Mouse (Mus musculus): ENCODE measurements at regions not wholly inside any gene's neighbourhood (a gene's known extent, or its start where the extent isn't known, plus 50 kb on each side); places are given as distances from the start of the nearest gene placed in this dataset.

GRCm38 (mm10) chr3:149408858-149409257 is 418.5 kb upstream of the Adgrl2 start:
- Histone ChIP-seq H3K4me3 (ENCODE audit: insufficient read depth, low read depth, low read length) (no peak overlapping the region), H3K36me3 (ENCODE audit: control insufficient read depth, insufficient read depth, low read length) (no peaks in the 10 kb centered on the region), H3K27me3 (ENCODE audit: control insufficient read depth, insufficient read depth, low read length) (no peaks in the 10 kb centered on the region), H3K27ac (replicated peaks; ENCODE audit: insufficient read depth, low read depth, low read length) (no peak overlapping the region), H3K9ac (ENCODE audit: low read depth, low read length) (no peak overlapping the region), H3K4me1 (ENCODE audit: control insufficient read depth, insufficient read depth, low read length) (no peaks in the 10 kb centered on the region), H3K79me2 (ENCODE audit: control insufficient read depth, insufficient read depth, low read length) (no peaks in the 10 kb centered on the region)
- WGBS: 75% methylated on average over 3 of the region's 3 CpGs
- DNase-seq (ENCODE audit: extremely low read depth, low read depth, low spot score): no peak
- no peak for TF ChIP-seq POLR2A (IDR thresholded peaks at IDR 0.05; ENCODE audit: extremely low read depth, insufficient read depth, low read length)
- no peak for TF ChIP-seq CTCF (IDR thresholded peaks at IDR 0.05; ENCODE audit: low read depth, low read length)

GRCm38 (mm10) chr3:149405872-149406271 is 415.5 kb upstream of the Adgrl2 start:
- WGBS: 79% methylated on average over 3 of the region's 3 CpGs

GRCm38 (mm10) chr3:149404691-149405090 is 414.3 kb upstream of the Adgrl2 start:
- Histone ChIP-seq H3K79me2 (ENCODE audit: control insufficient read depth, insufficient read depth, low read length) (no peaks in the 10 kb centered on the region), H3K4me1 (ENCODE audit: control insufficient read depth, insufficient read depth, low read length) (no peaks in the 10 kb centered on the region), H3K27me3 (ENCODE audit: control insufficient read depth, insufficient read depth, low read length) (no peaks in the 10 kb centered on the region), H3K9ac (ENCODE audit: low read depth, low read length) (no peak overlapping the region), H3K36me3 (ENCODE audit: control insufficient read depth, insufficient read depth, low read length) (no peaks in the 10 kb centered on the region), H3K4me3 (ENCODE audit: insufficient read depth, low read depth, low read length) (no peak overlapping the region), H3K27ac (replicated peaks; ENCODE audit: insufficient read depth, low read depth, low read length) (no peak overlapping the region)
- 94% methylated on average over 14 of the region's 14 CpGs for WGBS
- no peak for DNase-seq (ENCODE audit: extremely low read depth, low read depth, low spot score)
- TF ChIP-seq POLR2A (IDR thresholded peaks at IDR 0.05; ENCODE audit: extremely low read depth, insufficient read depth, low read length) (no peak), CTCF (IDR thresholded peaks at IDR 0.05; ENCODE audit: low read depth, low read length) (no peak)

More at GRCm38 (mm10) chr3:149405872-149406271, 415.5 kb upstream of the Adgrl2 start:
- H3K36me3 ChIP-seq (ENCODE audit: control insufficient read depth, insufficient read depth, low read length): no peaks in the 10 kb centered on the region
- H3K27me3 ChIP-seq (ENCODE audit: control insufficient read depth, insufficient read depth, low read length): no peaks in the 10 kb centered on the region
- no peak overlapping the region for H3K4me3 ChIP-seq (ENCODE audit: insufficient read depth, low read depth, low read length)
- H3K4me1 ChIP-seq (ENCODE audit: control insufficient read depth, insufficient read depth, low read length): no peaks in the 10 kb centered on the region
- H3K79me2 ChIP-seq (ENCODE audit: control insufficient read depth, insufficient read depth, low read length): no peaks in the 10 kb centered on the region
- H3K27ac ChIP-seq (replicated peaks; ENCODE audit: insufficient read depth, low read depth, low read length): no peak overlapping the region
- DNase-seq (ENCODE audit: extremely low read depth, low read depth, low spot score): no peak
- TF ChIP-seq POLR2A (IDR thresholded peaks at IDR 0.05; ENCODE audit: extremely low read depth, insufficient read depth, low read length) (no peak), CTCF (IDR thresholded peaks at IDR 0.05; ENCODE audit: low read depth, low read length) (no peak)
- H3K9ac ChIP-seq (ENCODE audit: low read depth, low read length): no peak overlapping the region

- no peak for DNase-seq (ENCODE audit: extremely low read depth, low read depth, low spot score)
- Histone ChIP-seq H3K4me3 (ENCODE audit: insufficient read depth, low read depth, low read length) (no peak overlapping the region), H3K79me2 (ENCODE audit: control insufficient read depth, insufficient read depth, low read length) (no peaks in the 10 kb centered on the region), H3K4me1 (ENCODE audit: control insufficient read depth, insufficient read depth, low read length) (no peaks in the 10 kb centered on the region), H3K27me3 (ENCODE audit: control insufficient read depth, insufficient read depth, low read length) (no peaks in the 10 kb centered on the region), H3K36me3 (ENCODE audit: control insufficient read depth, insufficient read depth, low read length) (no peaks in the 10 kb centered on the region), H3K27ac (replicated peaks; ENCODE audit: insufficient read depth, low read depth, low read length) (no peak overlapping the region), H3K9ac (ENCODE audit: low read depth, low read length) (no peak overlapping the region)
- TF ChIP-seq POLR2A (IDR thresholded peaks at IDR 0.05; ENCODE audit: extremely low read depth, insufficient read depth, low read length): no peak
- no peak for TF ChIP-seq CTCF (IDR thresholded peaks at IDR 0.05; ENCODE audit: low read depth, low read length)
- WGBS: 83% methylated on average over 9 of the region's 9 CpGs
These were observed 412.1 kb upstream of the Adgrl2 start for GRCm38 (mm10) chr3:149402496-149402895.

- 63% methylated on average over 4 of the region's 4 CpGs for WGBS
- Histone ChIP-seq H3K36me3 (ENCODE audit: control insufficient read depth, insufficient read depth, low read length) (no peaks in the 10 kb centered on the region), H3K79me2 (ENCODE audit: control insufficient read depth, insufficient read depth, low read length) (no peaks in the 10 kb centered on the region), H3K4me3 (ENCODE audit: insufficient read depth, low read depth, low read length) (no peak overlapping the region), H3K27me3 (ENCODE audit: control insufficient read depth, insufficient read depth, low read length) (no peaks in the 10 kb centered on the region), H3K9ac (ENCODE audit: low read depth, low read length) (no peak overlapping the region), H3K27ac (replicated peaks; ENCODE audit: insufficient read depth, low read depth, low read length) (no peak overlapping the region), H3K4me1 (ENCODE audit: control insufficient read depth, insufficient read depth, low read length) (no peaks in the 10 kb centered on the region)
- no peak for TF ChIP-seq POLR2A (IDR thresholded peaks at IDR 0.05; ENCODE audit: extremely low read depth, insufficient read depth, low read length)
- TF ChIP-seq CTCF (IDR thresholded peaks at IDR 0.05; ENCODE audit: low read depth, low read length): no peak
- no peak for DNase-seq (ENCODE audit: extremely low read depth, low read depth, low spot score)
These were observed 404.7 kb upstream of the Adgrl2 start for GRCm38 (mm10) chr3:149395082-149395481.

GRCm38 (mm10) chr3:149393317-149394172 is 403.2 kb upstream of the Adgrl2 start:
- Histone ChIP-seq H3K36me3 (ENCODE audit: control insufficient read depth, insufficient read depth, low read length) (no peaks in the 10 kb centered on the region), H3K4me3 (ENCODE audit: insufficient read depth, low read depth, low read length) (no peak overlapping the region), H3K79me2 (ENCODE audit: control insufficient read depth, insufficient read depth, low read length) (no peaks in the 10 kb centered on the region), H3K4me1 (ENCODE audit: control insufficient read depth, insufficient read depth, low read length) (no peaks in the 10 kb centered on the region), H3K27ac (replicated peaks; ENCODE audit: insufficient read depth, low read depth, low read length) (no peak overlapping the region), H3K9ac (ENCODE audit: low read depth, low read length) (no peak overlapping the region), H3K27me3 (ENCODE audit: control insufficient read depth, insufficient read depth, low read length) (no peaks in the 10 kb centered on the region)
- peak; percentile 9 for DNase-seq (ENCODE audit: extremely low read depth, low read depth, low spot score)
- 66% methylated on average over 4 of the region's 4 CpGs for WGBS
- TF ChIP-seq POLR2A (IDR thresholded peaks at IDR 0.05; ENCODE audit: extremely low read depth, insufficient read depth, low read length) (no peak), CTCF (IDR thresholded peaks at IDR 0.05; ENCODE audit: low read depth, low read length) (no peak)
